Mouse (Mus musculus): ENCODE results near the gene Lhx9.

- no peak for TF ChIP-seq CTCF (IDR thresholded peaks at IDR 0.05; ENCODE audit: borderline replicate concordance, insufficient read depth, low read depth, low read length)
- TF ChIP-seq POLR2A (IDR thresholded peaks at IDR 0.05; ENCODE audit: borderline replicate concordance, insufficient read depth, low read length) = no peak
Measured at GRCm38 (mm10) chr1:138798110-138798509, 50.3 kb downstream of the Lhx9 start.
